Mouse (Mus musculus): ENCODE measurements around the gene Fam107a.
"Not testable (repeated sequence)": the region's sequence is repeated elsewhere in the genome, so short reads cannot be mapped to it uniquely, and the experiment has no call there.

Gene Fam107a

GRCm38 (mm10) chr14:8316366-8317193, 1.2 kb downstream of the Fam107a start:
- no peak for DNase-seq (ENCODE audit: low spot score)

- DNase-seq (ENCODE audit: low spot score): no peak
Measured at GRCm38 (mm10) chr14:8315169-8315568, 2.7 kb downstream of the Fam107a start.

GRCm38 (mm10) chr14:8314536-8314935, 3.3 kb downstream of the Fam107a start:
- DNase-seq (ENCODE audit: low spot score): peak; percentile 6

GRCm38 (mm10) chr14:8313877-8314276, 3.9 kb downstream of the Fam107a start:
- no peak for DNase-seq (ENCODE audit: low spot score)

GRCm38 (mm10) chr14:8309621-8310141, 8.1 kb downstream of the Fam107a start:
- no peak for DNase-seq (ENCODE audit: low spot score)

- DNase-seq (ENCODE audit: low spot score): no peak
Measured at GRCm38 (mm10) chr14:8308650-8309049, 9.2 kb downstream of the Fam107a start.

- no peak for DNase-seq (ENCODE audit: low spot score)
Measured at GRCm38 (mm10) chr14:8306884-8307283, 10.9 kb downstream of the Fam107a start.

GRCm38 (mm10) chr14:8305014-8305413, 12.8 kb downstream of the Fam107a start:
- no peak for DNase-seq (ENCODE audit: low spot score)

- no peak for DNase-seq (ENCODE audit: low spot score)
Measured at GRCm38 (mm10) chr14:8304082-8304481, 13.7 kb downstream of the Fam107a start.

- DNase-seq (ENCODE audit: low spot score): no peak
Measured at GRCm38 (mm10) chr14:8302687-8303086, 15.1 kb downstream of the Fam107a start.

GRCm38 (mm10) chr14:8300281-8300680, 17.5 kb downstream of the Fam107a start:
- DNase-seq (ENCODE audit: low spot score): peak; percentile 42

- DNase-seq (ENCODE audit: low spot score): no peak
Measured at GRCm38 (mm10) chr14:8297889-8298293, 19.9 kb downstream of the Fam107a start.

- DNase-seq (ENCODE audit: low spot score): no peak
Measured at GRCm38 (mm10) chr14:8294257-8294656, 23.6 kb downstream of the Fam107a start.

- peak; percentile 42 for DNase-seq (ENCODE audit: low spot score)
Measured at GRCm38 (mm10) chr14:8286595-8286994, 31.2 kb downstream of the Fam107a start.

GRCm38 (mm10) chr14:8283784-8284183, 34.0 kb downstream of the Fam107a start:
- no peak for DNase-seq (ENCODE audit: low spot score)

- not testable (repeated sequence) for DNase-seq (ENCODE audit: low spot score)
Measured at GRCm38 (mm10) chr14:8271281-8271680, 46.5 kb downstream of the Fam107a start.

GRCm38 (mm10) chr14:8264378-8264777, 53.4 kb downstream of the Fam107a start:
- DNase-seq (ENCODE audit: low spot score): no peak

GRCm38 (mm10) chr14:8262242-8262641, 55.6 kb downstream of the Fam107a start:
- no peak for DNase-seq (ENCODE audit: low spot score)

- no peak for DNase-seq (ENCODE audit: low spot score)
Measured at GRCm38 (mm10) chr14:8260214-8260613, 57.6 kb downstream of the Fam107a start.

- DNase-seq (ENCODE audit: low spot score): no peak
Measured at GRCm38 (mm10) chr14:8259166-8259565, 58.7 kb downstream of the Fam107a start, which contains the start of gene Acox2. TSS of gene Acox2 (minus strand) at chr14:8259353.

GRCm38 (mm10) chr14:8258752-8259151, 59.1 kb downstream of the Fam107a start:
- no peak for DNase-seq (ENCODE audit: low spot score)

- no peak for DNase-seq (ENCODE audit: low spot score)
Measured at GRCm38 (mm10) chr14:8258335-8258627, 59.5 kb downstream of the Fam107a start.

GRCm38 (mm10) chr14:8257521-8258334, 60.1 kb downstream of the Fam107a start:
- DNase-seq (ENCODE audit: low spot score): no peak

Measured in c-Kit-positive CD71-positive TER-119-positive erythroid progenitor cells, embryonic 14.5 days (primary cell).